Mouse (Mus musculus): ENCODE measurements at regions not wholly inside any gene's neighbourhood (a gene's known extent, or its start where the extent isn't known, plus 50 kb on each side); places are given as distances from the start of the nearest gene placed in this dataset.

GRCm38 (mm10) chr13:83076611-83077010 lies 427.2 kb upstream of the Mef2c start:
- H3K27ac ChIP-seq (replicated peaks; ENCODE audit: low read depth, low read length): no peak overlapping the region

GRCm38 (mm10) chr13:83077085-83077484 lies 426.7 kb upstream of the Mef2c start:
- 89% methylated on average over 1 of the region's 1 CpGs for WGBS
- ATAC-seq (replicated peaks; ENCODE audit: insufficient number of reproducible peaks, low FRiP score, low TSS enrichment, low read depth): no peak

More at GRCm38 (mm10) chr13:83076611-83077010, 427.2 kb upstream of the Mef2c start:
- no peaks in the 10 kb centered on the region for H3K9me3 ChIP-seq (replicated peaks; ENCODE audit: control insufficient read depth, low read length)
- 83% methylated on average over 2 of the region's 2 CpGs for WGBS
- H3K9ac ChIP-seq (replicated peaks; ENCODE audit: low read length): no peak overlapping the region
- no peaks in the 10 kb centered on the region for H3K27me3 ChIP-seq (ENCODE audit: control insufficient read depth, insufficient read depth, low read length)
- no peaks in the 10 kb centered on the region for H3K4me1 ChIP-seq (ENCODE audit: control insufficient read depth, insufficient read depth, low read length)
- H3K36me3 ChIP-seq (replicated peaks; ENCODE audit: control insufficient read depth, insufficient read depth, low read depth, low read length): no peaks in the 10 kb centered on the region
- no peak overlapping the region for H3K4me2 ChIP-seq (ENCODE audit: low read depth, low read length)
- ATAC-seq (replicated peaks; ENCODE audit: insufficient number of reproducible peaks, low FRiP score, low TSS enrichment, low read depth) (no peak), DNase-seq (ENCODE audit: low spot score) (no peak)
- no peak overlapping the region for H3K4me3 ChIP-seq (ENCODE audit: low read depth, low read length)

GRCm38 (mm10) chr13:83079291-83079690 lies 424.5 kb upstream of the Mef2c start:
- Histone ChIP-seq H3K27ac (replicated peaks; ENCODE audit: low read depth, low read length) (no peak overlapping the region), H3K9me3 (replicated peaks; ENCODE audit: control insufficient read depth, low read length) (no peaks in the 10 kb centered on the region), H3K9ac (replicated peaks; ENCODE audit: low read length) (no peak overlapping the region), H3K4me2 (ENCODE audit: low read depth, low read length) (no peak overlapping the region), H3K4me1 (ENCODE audit: control insufficient read depth, insufficient read depth, low read length) (no peaks in the 10 kb centered on the region), H3K27me3 (ENCODE audit: control insufficient read depth, insufficient read depth, low read length) (no peaks in the 10 kb centered on the region), H3K4me3 (ENCODE audit: low read depth, low read length) (no peak overlapping the region), H3K36me3 (replicated peaks; ENCODE audit: control insufficient read depth, insufficient read depth, low read depth, low read length) (no peaks in the 10 kb centered on the region)
- WGBS: 60% methylated on average over 1 of the region's 1 CpGs
- ATAC-seq (replicated peaks; ENCODE audit: insufficient number of reproducible peaks, low FRiP score, low TSS enrichment, low read depth) (no peak), DNase-seq (ENCODE audit: low spot score) (no peak)

More at GRCm38 (mm10) chr13:83077085-83077484, 426.7 kb upstream of the Mef2c start:
- Histone ChIP-seq H3K4me1 (ENCODE audit: control insufficient read depth, insufficient read depth, low read length) (no peaks in the 10 kb centered on the region), H3K9ac (replicated peaks; ENCODE audit: low read length) (no peak overlapping the region), H3K4me2 (ENCODE audit: low read depth, low read length) (no peak overlapping the region), H3K4me3 (ENCODE audit: low read depth, low read length) (no peak overlapping the region), H3K36me3 (replicated peaks; ENCODE audit: control insufficient read depth, insufficient read depth, low read depth, low read length) (no peaks in the 10 kb centered on the region), H3K27me3 (ENCODE audit: control insufficient read depth, insufficient read depth, low read length) (no peaks in the 10 kb centered on the region), H3K27ac (replicated peaks; ENCODE audit: low read depth, low read length) (no peak overlapping the region), H3K9me3 (replicated peaks; ENCODE audit: control insufficient read depth, low read length) (no peaks in the 10 kb centered on the region)
- no peak for DNase-seq (ENCODE audit: low spot score)

GRCm38 (mm10) chr13:83084948-83085347 lies 418.9 kb upstream of the Mef2c start:
- Histone ChIP-seq H3K36me3 (replicated peaks; ENCODE audit: control insufficient read depth, insufficient read depth, low read depth, low read length) (no peaks in the 10 kb centered on the region), H3K4me1 (ENCODE audit: control insufficient read depth, insufficient read depth, low read length) (no peaks in the 10 kb centered on the region), H3K9ac (replicated peaks; ENCODE audit: low read length) (no peak overlapping the region), H3K27ac (replicated peaks; ENCODE audit: low read depth, low read length) (no peak overlapping the region), H3K4me2 (ENCODE audit: low read depth, low read length) (no peak overlapping the region), H3K27me3 (ENCODE audit: control insufficient read depth, insufficient read depth, low read length) (no peaks in the 10 kb centered on the region), H3K4me3 (ENCODE audit: low read depth, low read length) (no peak overlapping the region), H3K9me3 (replicated peaks; ENCODE audit: control insufficient read depth, low read length) (no peaks in the 10 kb centered on the region)
- WGBS: 74% methylated on average over 3 of the region's 3 CpGs
- ATAC-seq (replicated peaks; ENCODE audit: insufficient number of reproducible peaks, low FRiP score, low TSS enrichment, low read depth) (no peak), DNase-seq (ENCODE audit: low spot score) (no peak)

GRCm38 (mm10) chr13:83099908-83100307 lies 403.9 kb upstream of the Mef2c start:
- Histone ChIP-seq H3K9ac (replicated peaks; ENCODE audit: low read length) (no peak overlapping the region), H3K4me3 (ENCODE audit: low read depth, low read length) (no peak overlapping the region), H3K27me3 (ENCODE audit: control insufficient read depth, insufficient read depth, low read length) (no peaks in the 10 kb centered on the region), H3K9me3 (replicated peaks; ENCODE audit: control insufficient read depth, low read length) (no peaks in the 10 kb centered on the region), H3K27ac (replicated peaks; ENCODE audit: low read depth, low read length) (no peak overlapping the region), H3K36me3 (replicated peaks; ENCODE audit: control insufficient read depth, insufficient read depth, low read depth, low read length) (no peaks in the 10 kb centered on the region), H3K4me2 (ENCODE audit: low read depth, low read length) (no peak overlapping the region), H3K4me1 (ENCODE audit: control insufficient read depth, insufficient read depth, low read length) (no peaks in the 10 kb centered on the region)
- DNase-seq (ENCODE audit: low spot score) (no peak), ATAC-seq (replicated peaks; ENCODE audit: insufficient number of reproducible peaks, low FRiP score, low TSS enrichment, low read depth) (no peak)
- 67% methylated on average over 1 of the region's 1 CpGs for WGBS

- ATAC-seq (replicated peaks; ENCODE audit: insufficient number of reproducible peaks, low FRiP score, low TSS enrichment, low read depth) (no peak), DNase-seq (ENCODE audit: low spot score) (no peak)
- no peak overlapping the region for H3K9ac ChIP-seq (replicated peaks; ENCODE audit: low read length)
- no peaks in the 10 kb centered on the region for H3K27me3 ChIP-seq (ENCODE audit: control insufficient read depth, insufficient read depth, low read length)
- H3K9me3 ChIP-seq (replicated peaks; ENCODE audit: control insufficient read depth, low read length): no peaks in the 10 kb centered on the region
- H3K4me1 ChIP-seq (ENCODE audit: control insufficient read depth, insufficient read depth, low read length): no peaks in the 10 kb centered on the region
- H3K36me3 ChIP-seq (replicated peaks; ENCODE audit: control insufficient read depth, insufficient read depth, low read depth, low read length): no peaks in the 10 kb centered on the region
- H3K4me2 ChIP-seq (ENCODE audit: low read depth, low read length): no peak overlapping the region
- no peak overlapping the region for H3K4me3 ChIP-seq (ENCODE audit: low read depth, low read length)
- 83% methylated on average over 3 of the region's 3 CpGs for WGBS
- no peak overlapping the region for H3K27ac ChIP-seq (replicated peaks; ENCODE audit: low read depth, low read length)
Observed at GRCm38 (mm10) chr13:83110610-83111009, 393.2 kb upstream of the Mef2c start.

- Histone ChIP-seq H3K9ac (replicated peaks; ENCODE audit: low read length) (no peak overlapping the region), H3K9me3 (replicated peaks; ENCODE audit: control insufficient read depth, low read length) (no peaks in the 10 kb centered on the region), H3K4me2 (ENCODE audit: low read depth, low read length) (no peak overlapping the region), H3K36me3 (replicated peaks; ENCODE audit: control insufficient read depth, insufficient read depth, low read depth, low read length) (no peaks in the 10 kb centered on the region), H3K27me3 (ENCODE audit: control insufficient read depth, insufficient read depth, low read length) (no peaks in the 10 kb centered on the region), H3K4me3 (ENCODE audit: low read depth, low read length) (no peak overlapping the region), H3K27ac (replicated peaks; ENCODE audit: low read depth, low read length) (no peak overlapping the region), H3K4me1 (ENCODE audit: control insufficient read depth, insufficient read depth, low read length) (no peaks in the 10 kb centered on the region)
- 8% methylated on average over 2 of the region's 2 CpGs for WGBS
- ATAC-seq (replicated peaks; ENCODE audit: insufficient number of reproducible peaks, low FRiP score, low TSS enrichment, low read depth): no peak; the same call in 1 of the 2 replicates
- DNase-seq (ENCODE audit: low spot score): peak; percentile 28
Observed at GRCm38 (mm10) chr13:83111503-83111902, 392.3 kb upstream of the Mef2c start.

GRCm38 (mm10) chr13:83112323-83112722 lies 391.5 kb upstream of the Mef2c start:
- Histone ChIP-seq H3K4me1 (ENCODE audit: control insufficient read depth, insufficient read depth, low read length) (no peaks in the 10 kb centered on the region), H3K4me3 (ENCODE audit: low read depth, low read length) (no peak overlapping the region), H3K36me3 (replicated peaks; ENCODE audit: control insufficient read depth, insufficient read depth, low read depth, low read length) (no peaks in the 10 kb centered on the region), H3K4me2 (ENCODE audit: low read depth, low read length) (no peak overlapping the region), H3K27ac (replicated peaks; ENCODE audit: low read depth, low read length) (no peak overlapping the region), H3K9ac (replicated peaks; ENCODE audit: low read length) (no peak overlapping the region), H3K9me3 (replicated peaks; ENCODE audit: control insufficient read depth, low read length) (no peaks in the 10 kb centered on the region), H3K27me3 (ENCODE audit: control insufficient read depth, insufficient read depth, low read length) (no peaks in the 10 kb centered on the region)
- ATAC-seq (replicated peaks; ENCODE audit: insufficient number of reproducible peaks, low FRiP score, low TSS enrichment, low read depth) (no peak), DNase-seq (ENCODE audit: low spot score) (no peak)
- WGBS: 73% methylated on average over 1 of the region's 1 CpGs

All from embryonic facial prominence, embryonic 11.5 days (tissue).